Mouse (Mus musculus) MEL (cell line): ENCODE results near the gene Lrrc23. TPM values are rescaled to one million over a fixed set of nuclear protein-coding genes. Genes with fewer than 3 reads are reported as not detected.

Source experiments
- DNase-seq: peaks from one replicate; pipeline ENCODE4 v3.0.0; 2011; ENCODE audit warnings: low read depth, low spot score
- H3K27ac ChIP-seq: 2 replicates; pipeline ENCODE4 v1.5.1; 2012; ENCODE audit warnings: low read depth, mild to moderate bottlenecking, control low read depth, low read length, moderate library complexity; ENCODE audit not compliant: control insufficient read depth
- H3K27me3 ChIP-seq, 2 experiments: fragments of 150-350 bp in 1 of 2; sonication (generic) in 1 of 2; 2 replicates each; pipeline ENCODE4 v1.6.1; 2012; ENCODE audit warnings: low read length in 2 of 2, mild to moderate bottlenecking in 2 of 2, improper control_type of control experiment in 1 of 2, moderate library complexity in 1 of 2; ENCODE audit not compliant: insufficient read depth in 2 of 2, control insufficient read depth in 1 of 2
- H3K36me3 ChIP-seq, 2 experiments: 2 replicates each; pipeline ENCODE4 v1.6.1; 2012 to 2014; ENCODE audit warnings: low read length in 2 of 2, improper control_type of control experiment in 1 of 2, inconsistent platforms in 1 of 2, mild to moderate bottlenecking in 1 of 2; ENCODE audit not compliant: insufficient read depth in 2 of 2, control insufficient read depth in 1 of 2
- H3K4me1 ChIP-seq, 2 experiments: fragments of 150-350 bp in 1 of 2; sonication (generic) in 1 of 2; 2 replicates each; pipeline ENCODE4 v1.6.1; 2012; ENCODE audit warnings: low read length in 2 of 2, improper control_type of control experiment in 1 of 2, mild to moderate bottlenecking in 1 of 2; ENCODE audit not compliant: insufficient read depth in 2 of 2, control insufficient read depth in 1 of 2
- H3K4me3 ChIP-seq, 2 experiments: fragments of 150-350 bp in 1 of 2; sonication (generic) in 1 of 2; 2 replicates each; pipeline ENCODE4 v1.5.1; 2012; ENCODE audit warnings: low read depth in 2 of 2, low read length in 2 of 2, mild to moderate bottlenecking in 2 of 2, moderate library complexity in 2 of 2, control low read depth in 1 of 2, improper control_type of control experiment in 1 of 2; ENCODE audit not compliant: control insufficient read depth in 1 of 2, insufficient read depth in 1 of 2
- H3K79me2 ChIP-seq: 2 replicates; pipeline ENCODE4 v1.6.1; 2012; ENCODE audit warnings: mild to moderate bottlenecking, low read length, moderate library complexity; ENCODE audit not compliant: control insufficient read depth, poor library complexity, insufficient read depth
- H3K9ac ChIP-seq: 2 replicates; pipeline ENCODE4 v1.6.1; 2012; ENCODE audit warnings: low read depth, mild to moderate bottlenecking, control low read depth, low read length, moderate library complexity; ENCODE audit not compliant: control insufficient read depth, poor library complexity, severe bottlenecking
- H3K9me3 ChIP-seq: fragments of 150-350 bp; sonication (generic); replicated peaks from 2 replicates; pipeline ENCODE4 v1.6.1; 2012; ENCODE audit warnings: mild to moderate bottlenecking, low read length, improper control_type of control experiment, moderate library complexity; ENCODE audit not compliant: insufficient read depth
- CHD2 ChIP-seq: IDR thresholded peaks from 2 replicates; pipeline ENCODE4 v1.6.1; 2011; ENCODE audit warnings: low read length, improper control_type of control experiment
- EP300 ChIP-seq, 2 experiments: IDR thresholded peaks; 2 replicates each; pipeline ENCODE4 v1.6.1; 2011; ENCODE audit warnings: improper control_type of control experiment in 2 of 2, low read length in 2 of 2, low read depth in 1 of 2, mild to moderate bottlenecking in 1 of 2
- ETS1 ChIP-seq: IDR thresholded peaks from 2 replicates; pipeline ENCODE4 v1.6.1; 2012; ENCODE audit warnings: low read depth, mild to moderate bottlenecking, inconsistent platforms, low read length, improper control_type of control experiment, moderate library complexity
- GABPA ChIP-seq: IDR thresholded peaks from 2 replicates; pipeline ENCODE4 v1.6.1; 2012; ENCODE audit warnings: low read depth, mild to moderate bottlenecking, inconsistent platforms, low read length, improper control_type of control experiment, moderate library complexity
- GATA1 ChIP-seq: IDR thresholded peaks from 2 replicates; pipeline ENCODE4 v1.6.1; 2011; ENCODE audit warnings: low read depth, low read length, improper control_type of control experiment
- HCFC1 ChIP-seq: IDR thresholded peaks from 2 replicates; pipeline ENCODE4 v1.6.1; 2012; ENCODE audit warnings: low read depth, mild to moderate bottlenecking, inconsistent platforms, low read length, improper control_type of control experiment, moderate library complexity
- JUND ChIP-seq: IDR thresholded peaks from 2 replicates; pipeline ENCODE4 v1.6.1; 2011; ENCODE audit warnings: low read depth, mild to moderate bottlenecking, improper control_type of control experiment, low read length
- MAFK ChIP-seq: IDR thresholded peaks from 2 replicates; pipeline ENCODE4 v1.6.1; 2011; ENCODE audit warnings: low read depth, mild to moderate bottlenecking, low read length, improper control_type of control experiment, borderline replicate concordance
- MAZ ChIP-seq: IDR thresholded peaks from 2 replicates; pipeline ENCODE4 v1.6.1; 2012; ENCODE audit warnings: low read depth, mild to moderate bottlenecking, inconsistent platforms, low read length, improper control_type of control experiment
- MXI1 ChIP-seq: IDR thresholded peaks from 2 replicates; pipeline ENCODE4 v1.6.1; 2011; ENCODE audit warnings: mild to moderate bottlenecking, low read depth, low read length, improper control_type of control experiment
- NELFE ChIP-seq: IDR thresholded peaks from 2 replicates; pipeline ENCODE4 v1.6.1; 2011; ENCODE audit warnings: low read depth, low read length, improper control_type of control experiment
- NRF1 ChIP-seq: IDR thresholded peaks from 2 replicates; pipeline ENCODE4 v1.6.1; 2014; ENCODE audit warnings: low read depth, mild to moderate bottlenecking, inconsistent platforms, low read length, improper control_type of control experiment, moderate library complexity; ENCODE audit not compliant: poor library complexity, insufficient read depth, severe bottlenecking
- POLR2A ChIP-seq, 2 experiments: IDR thresholded peaks; 2 replicates each; pipeline ENCODE4 v1.6.1; 2011 to 2012; ENCODE audit warnings: low read length in 2 of 2, mild to moderate bottlenecking in 2 of 2, control low read depth in 1 of 2, improper control_type of control experiment in 1 of 2, low read depth in 1 of 2, moderate library complexity in 1 of 2; ENCODE audit not compliant: control insufficient read depth in 1 of 2, insufficient read depth in 1 of 2, poor library complexity in 1 of 2
- RAD21 ChIP-seq: IDR thresholded peaks from 2 replicates; pipeline ENCODE4 v1.6.1; 2011; ENCODE audit warnings: mild to moderate bottlenecking, low read depth, low read length, improper control_type of control experiment
- RCOR1 ChIP-seq: IDR thresholded peaks from 2 replicates; pipeline ENCODE4 v1.6.1; 2012; ENCODE audit warnings: low read depth, mild to moderate bottlenecking, inconsistent platforms, low read length, improper control_type of control experiment
- SIN3A ChIP-seq: IDR thresholded peaks from 2 replicates; pipeline ENCODE4 v1.6.1; 2012; ENCODE audit warnings: low read length, improper control_type of control experiment, inconsistent platforms
- TBP ChIP-seq: IDR thresholded peaks from 2 replicates; pipeline ENCODE4 v1.8.0; 2011; ENCODE audit warnings: low read depth, low read length, improper control_type of control experiment
- TCF12 ChIP-seq: IDR thresholded peaks from 2 replicates; pipeline ENCODE4 v1.6.1; 2014; ENCODE audit warnings: low read depth, mild to moderate bottlenecking, inconsistent platforms, low read length, improper control_type of control experiment, moderate library complexity
- USF2 ChIP-seq, 2 experiments: IDR thresholded peaks; 2 replicates each; pipeline ENCODE4 v1.6.1; 2011 to 2012; ENCODE audit warnings: improper control_type of control experiment in 2 of 2, low read length in 2 of 2, borderline replicate concordance in 1 of 2, inconsistent platforms in 1 of 2, low read depth in 1 of 2, mild to moderate bottlenecking in 1 of 2; ENCODE audit not compliant: insufficient read depth in 1 of 2
- ZC3H11A ChIP-seq: IDR thresholded peaks from 2 replicates; pipeline ENCODE4 v1.6.1; 2012; ENCODE audit warnings: low read depth, mild to moderate bottlenecking, inconsistent platforms, low read length, improper control_type of control experiment
- ZKSCAN1 ChIP-seq: IDR thresholded peaks from 2 replicates; pipeline ENCODE4 v1.6.1; 2012; ENCODE audit warnings: low read depth, mild to moderate bottlenecking, inconsistent platforms, low read length, improper control_type of control experiment, moderate library complexity
- ZMIZ1 ChIP-seq: IDR thresholded peaks from 2 replicates; pipeline ENCODE4 v1.6.1; 2012; ENCODE audit warnings: low read depth, mild to moderate bottlenecking, inconsistent platforms, low read length, improper control_type of control experiment, moderate library complexity
- polyA plus RNA-seq, 2 experiments: library from polyadenylated mRNA; stranded (reverse) in 1 of 2; unstranded in 1 of 2; fragments of >175 nt in 1 of 2; fragments of >200 nt in 1 of 2; gene quantifications; 2 replicates each; pipeline versions ENCODE4 v1.2.1 to v1.2.4; 2012; ENCODE audit warnings: low replicate concordance in 2 of 2, low read depth in 1 of 2; ENCODE audit not compliant: insufficient read length in 2 of 2, insufficient read depth in 1 of 2, missing spikeins in 1 of 2
- total RNA-seq: library from RNA; depleted of rRNA; stranded (reverse); fragments of 300-350 nt; gene quantifications from 2 replicates; pipeline ENCODE4 v1.2.3, GENCODE M21; 2012

The Lrrc23 gene
- total and polyA plus RNA-seq, 3 experiments: 0.11 TPM; not detected in 2

DNA sequence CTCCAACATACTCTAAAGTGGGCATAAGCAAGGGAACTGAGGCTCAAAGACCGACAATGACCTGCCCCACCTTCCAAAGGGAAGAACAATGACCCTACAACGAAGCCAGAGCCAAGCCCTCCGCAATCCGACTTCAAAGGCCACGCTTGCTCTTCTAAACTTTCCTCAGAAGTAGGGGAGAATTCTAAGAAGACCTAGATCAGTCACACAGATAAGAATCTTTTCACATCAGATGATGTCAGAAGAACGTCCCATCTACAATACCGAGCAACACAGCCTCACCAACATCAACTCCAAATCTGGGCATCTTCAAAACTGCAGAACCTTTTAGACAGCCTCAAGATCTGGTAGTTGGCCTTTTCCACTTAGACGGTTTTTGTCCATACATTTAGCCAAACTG lies 29.1 kb downstream of the Lrrc23 start:
- DNase-seq: no peak
- Histone ChIP-seq H3K36me3 (no peaks in the 10 kb centered on the region), H3K9ac (no peak overlapping the region), H3K27ac (no peak overlapping the region), H3K9me3 (no peaks in the 10 kb centered on the region), H3K79me2 (peaks cover 7% of the 10 kb centered on the region), H3K4me1 (peaks cover 0 to 7% of the 10 kb centered on the region in 2 experiments; a peak in 1 of 4 replicates), H3K4me3 (no peak overlapping the region), H3K27me3 (no peaks in the 10 kb centered on the region)
- no peak for TF ChIP-seq RCOR1

DNA sequence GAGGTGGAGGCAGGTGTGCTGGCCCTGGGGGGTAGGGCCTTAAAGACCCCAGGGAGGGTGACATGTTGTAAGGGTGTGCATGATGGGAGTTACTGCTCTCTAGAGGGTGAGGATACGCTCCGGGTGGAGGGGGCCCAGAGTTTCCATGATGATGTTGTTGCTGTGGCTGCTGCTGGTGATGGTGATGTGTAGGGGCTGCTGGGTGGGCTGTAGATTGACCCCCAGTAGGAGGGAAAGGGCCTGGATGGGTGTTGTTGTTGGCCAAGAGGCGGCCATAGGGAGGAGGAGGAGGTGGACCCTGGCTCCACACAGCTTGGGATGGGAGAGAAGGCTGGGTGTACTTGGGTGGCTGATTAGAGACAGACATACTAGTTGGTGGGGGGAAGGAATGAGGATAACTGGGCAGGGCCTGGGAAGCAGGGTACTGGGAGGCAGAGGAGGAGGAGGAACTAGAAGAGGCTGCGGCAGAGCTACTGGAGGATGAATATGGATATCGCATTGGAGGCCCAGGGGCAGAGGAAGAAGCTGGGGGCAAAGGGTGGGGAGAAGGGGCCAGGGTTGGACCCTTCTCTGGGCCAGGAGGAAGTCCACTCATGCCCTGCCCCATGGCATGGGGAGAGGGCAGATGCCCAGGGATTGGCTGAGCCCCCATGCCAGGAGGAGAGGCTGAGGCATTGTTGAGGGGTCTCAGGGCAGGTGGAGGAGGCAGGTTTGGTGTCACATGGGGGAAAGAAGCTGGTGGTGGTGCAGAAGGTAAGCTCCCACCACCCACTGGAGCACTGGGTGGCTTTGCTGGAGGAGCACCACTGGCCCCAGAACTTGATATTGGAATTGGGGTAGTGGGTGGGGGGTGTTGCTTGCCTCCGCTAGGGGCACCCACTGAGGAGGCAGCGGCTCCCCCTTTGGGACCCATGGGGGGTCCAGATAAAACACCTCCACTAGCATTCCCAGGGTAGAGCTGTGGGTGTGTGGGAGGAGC lies 32.6 kb downstream of the Lrrc23 start:
- Histone ChIP-seq H3K79me2 (peaks cover 1% of the 10 kb centered on the region; the same call in 1 of the 2 replicates), H3K9me3 (no peaks in the 10 kb centered on the region), H3K27me3 (no peaks in the 10 kb centered on the region), H3K4me1 (peaks cover 0 to 2% of the 10 kb centered on the region in 2 experiments; a peak in 1 of 4 replicates), H3K36me3 (peaks cover 0 to under 1% of the 10 kb centered on the region in 2 experiments; a peak in 2 of 4 replicates), H3K4me3 (no peak overlapping the region), H3K27ac (no peak overlapping the region), H3K9ac (peak overlapping the region; percentile 80)
- DNase-seq: no peak
- TF ChIP-seq USF2 (IDR thresholded peaks at IDR 0.05; ENCODE audit: borderline replicate concordance in 1 of 2, insufficient read depth in 1 of 2, low read depth in 1 of 2, low read length in 2 of 2): no peak
- TF ChIP-seq NRF1: no peak
- TF ChIP-seq ETS1: no peak
- TF ChIP-seq EP300 (IDR thresholded peaks at IDR 0.05; ENCODE audit: low read depth in 1 of 2, low read length in 2 of 2): no peak
- TF ChIP-seq RAD21: no peak
- no peak for TF ChIP-seq GATA1
- no peak for TF ChIP-seq SIN3A
- TF ChIP-seq ZC3H11A: no peak
- no peak for TF ChIP-seq JUND
- no peak for TF ChIP-seq HCFC1

DNA sequence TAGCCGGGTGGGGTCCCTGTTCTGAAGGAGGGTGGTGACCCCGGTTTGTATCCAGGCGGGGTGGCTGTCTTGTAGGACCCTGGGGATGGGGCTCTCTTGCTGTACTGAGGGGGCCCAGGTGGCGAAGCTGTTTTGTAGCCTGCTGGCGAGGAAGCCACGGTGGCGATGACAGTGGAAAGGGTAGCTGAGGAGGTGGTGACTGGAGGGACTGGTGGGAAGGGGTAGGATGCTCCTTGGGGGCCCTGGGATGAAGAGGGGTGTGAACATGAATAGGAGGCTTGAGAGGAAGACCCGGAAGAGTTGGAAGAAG lies 33.3 kb downstream of the Lrrc23 start:
- H3K4me3 ChIP-seq: peak overlapping the region; percentile 50 to 57
- DNase-seq: no peak
- H3K4me1 ChIP-seq: peaks cover 0 to 4% of the 10 kb centered on the region in 2 experiments; a peak in 1 of 4 replicates
- no peak overlapping the region for H3K27ac ChIP-seq
- H3K36me3 ChIP-seq: peaks cover 0 to 4% of the 10 kb centered on the region in 2 experiments; a peak in 2 of 4 replicates
- TF ChIP-seq TCF12 (no peak), MXI1 (no peak), CHD2 (no peak), ZMIZ1 (no peak), MAFK (no peak), RCOR1 (no peak), GABPA (no peak), ZKSCAN1 (no peak), USF2 (IDR thresholded peaks at IDR 0.05; ENCODE audit: borderline replicate concordance in 1 of 2, insufficient read depth in 1 of 2, low read depth in 1 of 2, low read length in 2 of 2) (no peak), POLR2A (IDR thresholded peaks at IDR 0.05; ENCODE audit: control insufficient read depth in 1 of 2, insufficient read depth in 1 of 2, low read depth in 1 of 2, low read length in 2 of 2, poor library complexity in 1 of 2) (no peak), MAZ (no peak), SIN3A (no peak), HCFC1 (no peak), JUND (no peak), TBP (no peak), NELFE (no peak), GATA1 (no peak)
- H3K9ac ChIP-seq: peak overlapping the region; percentile 80
- no peaks in the 10 kb centered on the region for H3K27me3 ChIP-seq
- H3K79me2 ChIP-seq: peaks cover 1% of the 10 kb centered on the region; the same call in 1 of the 2 replicates
- no peaks in the 10 kb centered on the region for H3K9me3 ChIP-seq
